Mouse (Mus musculus) heart, adult 9 months (tissue): ENCODE results near the gene Calcrl.

Experiments
- DNase-seq, 2 experiments: peaks; one replicate each; pipeline ENCODE4 v3.0.0; 2022; ENCODE audit warnings: low spot score in 2 of 2

Calcrl gene

GRCm38 (mm10) chr2:84425138-84425537 lies at the start of gene Calcrl:
Calcrl (minus strand) TSS chr2:84425411.
- DNase-seq, result peak; percentile 87 to 92

DNA sequence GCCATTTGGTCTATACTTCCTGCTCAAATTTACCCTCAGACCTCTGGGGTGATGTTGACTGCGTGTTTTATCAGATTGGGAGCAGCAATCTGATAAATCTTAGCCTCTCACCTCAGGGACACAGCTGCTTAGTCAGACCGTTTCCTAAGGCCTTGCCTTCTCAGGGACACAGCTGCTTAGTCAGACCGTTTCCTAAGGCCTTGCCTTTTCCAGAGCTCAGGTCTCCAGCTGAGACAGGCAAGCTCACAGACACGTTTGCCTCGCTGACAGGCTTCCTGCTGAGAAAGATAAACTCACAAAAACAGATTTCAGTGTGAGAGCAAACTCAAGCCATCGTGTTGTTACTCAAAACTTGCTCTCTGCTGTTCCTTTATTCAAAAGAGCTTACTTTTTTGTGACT lies 49.4 kb upstream of the Calcrl start:
- DNase-seq, result peak in 1 of 2 experiments; percentile 39

DNA sequence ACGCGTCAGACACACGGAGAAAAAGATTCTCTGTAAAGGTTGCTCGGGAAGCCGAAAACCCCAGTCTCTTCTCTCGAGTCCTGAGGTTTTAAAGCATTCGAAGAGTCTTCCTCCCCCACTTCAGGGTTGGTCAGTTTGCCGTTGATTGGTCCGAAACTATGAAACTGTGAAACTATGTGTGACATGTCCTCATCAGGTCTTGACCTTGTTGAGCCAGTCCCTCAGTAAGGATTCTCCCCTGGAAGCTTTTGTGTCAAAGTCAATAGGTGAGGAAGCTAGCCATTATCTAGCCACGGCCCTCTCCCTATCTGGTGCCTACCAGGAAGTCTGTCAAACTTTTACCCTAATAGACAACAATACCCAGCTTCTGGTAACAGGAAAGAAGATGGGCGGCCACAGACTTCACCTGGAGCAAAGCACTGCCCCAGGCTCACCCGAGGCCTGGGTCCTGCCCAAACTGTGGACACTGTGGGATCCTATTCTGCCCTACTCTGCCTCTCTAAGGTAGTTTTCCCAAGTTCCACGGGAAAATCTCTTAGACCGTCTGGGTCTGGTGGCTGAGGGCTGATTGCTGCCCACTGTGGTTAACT lies 48.8 kb upstream of the Calcrl start:
- no peak for DNase-seq

DNA sequence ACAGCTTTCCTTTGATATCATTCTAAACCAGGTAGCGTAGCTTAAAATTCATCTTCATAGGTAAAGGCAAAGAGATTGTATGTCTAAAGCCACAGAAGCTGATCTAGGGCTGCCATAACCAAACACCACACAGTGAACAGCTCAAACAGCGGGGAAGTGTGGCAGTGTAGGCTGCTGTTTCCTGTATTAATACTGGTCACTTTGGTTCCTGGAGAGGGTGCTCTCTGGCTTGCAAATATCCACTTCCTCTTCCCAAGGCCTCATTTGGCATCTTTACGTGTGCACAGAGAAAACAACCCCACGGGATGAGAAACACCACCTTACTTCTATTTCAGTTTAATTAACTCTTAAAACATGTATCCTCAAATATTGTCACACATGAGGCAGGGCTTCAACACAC lies 42.2 kb upstream of the Calcrl start:
- no peak for DNase-seq

DNA sequence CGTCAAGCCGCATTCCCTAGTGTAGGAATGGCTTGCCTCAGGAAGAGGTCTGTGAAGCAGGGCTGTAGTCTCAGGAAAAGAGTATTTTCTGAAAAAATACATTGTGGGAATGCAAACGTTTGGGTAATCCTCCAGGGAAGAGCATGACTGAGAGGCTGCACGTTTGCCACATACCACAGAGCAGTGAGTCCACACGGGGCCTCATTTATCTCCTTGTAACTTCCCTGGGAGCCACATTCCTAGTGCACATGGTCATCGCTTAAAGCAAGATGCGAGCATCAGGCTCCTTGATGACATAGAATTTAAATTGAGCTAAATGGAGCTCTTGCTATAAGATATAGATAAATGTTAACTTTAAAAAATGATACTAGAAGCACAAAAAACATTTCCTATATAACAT lies 39.7 kb upstream of the Calcrl start:
- DNase-seq, result no peak

DNA sequence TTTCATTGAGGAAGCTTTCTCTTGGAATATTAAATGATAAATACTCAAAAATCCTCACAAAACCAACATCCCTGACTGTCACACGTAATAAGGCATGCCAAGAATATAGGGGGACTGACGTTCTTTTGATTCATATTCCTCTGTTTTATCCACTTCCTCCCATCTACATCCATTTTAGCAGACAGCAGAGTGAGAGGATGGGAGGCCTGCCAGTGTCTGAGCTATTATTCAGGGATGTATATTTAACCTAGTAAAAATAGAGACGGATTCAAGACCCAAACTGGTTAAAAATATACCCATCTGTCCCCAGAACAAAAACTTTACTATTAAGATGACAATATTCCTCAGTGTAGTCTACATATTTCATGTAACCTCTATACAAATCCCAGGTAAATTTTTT lies 37.2 kb upstream of the Calcrl start:
- DNase-seq, result no peak

- DNase-seq, result peak; percentile 50 to 53
Measured at GRCm38 (mm10) chr2:84459651-84460177, 34.5 kb upstream of the Calcrl start.

DNA sequence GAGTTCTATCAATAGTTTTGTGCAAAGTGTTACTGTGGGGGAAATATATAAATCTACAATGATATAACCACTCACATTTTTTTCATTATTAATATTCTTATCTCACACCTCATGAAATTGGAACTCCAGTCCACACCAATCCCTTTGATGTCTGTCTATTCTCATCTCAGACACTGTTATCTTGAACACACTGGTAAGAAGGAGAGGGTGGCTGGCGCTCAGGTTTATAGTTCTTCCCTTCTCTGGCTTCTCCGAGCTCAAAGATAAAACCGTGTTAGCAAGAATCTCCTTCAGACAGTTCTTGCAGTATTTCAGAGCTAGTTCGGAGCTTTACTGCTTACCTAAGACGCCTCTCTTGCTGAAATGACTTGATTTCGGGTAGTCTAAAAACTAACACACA lies 32.0 kb upstream of the Calcrl start:
- DNase-seq, result no peak

DNA sequence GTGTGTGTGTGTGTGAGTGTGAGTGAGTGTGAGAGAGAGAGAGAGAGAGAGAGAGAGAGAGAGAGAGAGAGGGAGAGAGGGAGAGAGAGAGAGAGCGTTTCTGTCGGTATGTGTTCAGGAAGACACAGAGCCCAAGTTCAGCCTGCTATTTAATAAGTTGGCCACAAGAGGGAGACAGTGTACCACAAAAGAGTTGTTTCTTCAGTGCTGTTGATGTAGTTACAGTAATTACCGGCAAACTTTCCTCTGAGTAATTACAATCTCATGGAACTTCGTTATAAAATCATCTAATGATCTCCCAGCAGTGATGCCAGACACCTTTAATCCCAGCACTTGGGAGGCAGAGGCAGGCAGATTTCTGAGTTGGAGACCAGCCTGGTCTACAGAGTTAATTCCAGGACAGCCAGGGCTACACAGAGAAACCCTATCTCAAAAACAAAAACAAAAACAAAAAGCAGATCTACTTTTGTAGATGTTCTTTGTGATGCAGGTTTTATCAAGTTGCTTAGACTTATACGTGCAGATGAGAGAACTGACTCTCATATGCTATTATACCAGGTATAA lies 30.1 kb upstream of the Calcrl start:
- peak; percentile 44 to 77 for DNase-seq

GRCm38 (mm10) chr2:84454551-84455235 lies 29.5 kb upstream of the Calcrl start:
- no peak for DNase-seq

DNA sequence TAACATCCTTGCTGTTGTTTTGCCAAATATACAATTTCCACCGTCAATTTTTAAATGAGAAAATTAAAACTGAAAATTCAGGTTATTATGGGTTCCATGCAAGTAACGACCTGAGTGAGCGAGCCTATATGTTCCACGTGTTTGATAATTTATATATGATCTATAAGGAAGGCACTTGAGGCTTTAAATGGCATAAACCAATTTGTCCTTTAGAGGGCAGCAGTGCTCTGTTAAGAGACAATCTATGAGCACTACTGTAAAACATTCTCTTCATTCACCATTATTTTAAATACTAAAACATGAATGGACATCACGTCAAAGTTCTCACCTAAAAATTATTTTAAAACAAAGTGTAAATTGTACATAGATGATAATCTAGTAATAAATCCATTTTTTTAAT lies 28.8 kb upstream of the Calcrl start:
- no peak for DNase-seq

DNA sequence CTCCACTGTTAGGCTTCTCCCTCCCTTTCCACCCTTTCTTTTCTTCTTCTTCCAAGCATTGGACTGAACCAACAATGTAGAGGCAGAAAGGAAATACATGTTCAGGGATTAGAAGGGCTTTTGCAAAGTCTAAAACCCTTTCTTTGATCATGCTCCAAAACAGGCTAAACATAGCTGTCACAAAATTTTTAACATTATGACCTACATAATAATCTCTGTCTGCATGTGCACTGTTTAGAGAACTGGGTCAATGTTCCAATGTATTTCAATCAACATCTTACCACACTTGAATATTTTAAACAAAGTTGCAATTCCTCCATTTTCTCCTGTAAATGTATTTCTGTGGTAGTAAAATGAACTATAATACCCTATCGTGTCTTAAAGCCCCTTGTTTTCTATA lies 20.3 kb upstream of the Calcrl start:
- no peak for DNase-seq

DNA sequence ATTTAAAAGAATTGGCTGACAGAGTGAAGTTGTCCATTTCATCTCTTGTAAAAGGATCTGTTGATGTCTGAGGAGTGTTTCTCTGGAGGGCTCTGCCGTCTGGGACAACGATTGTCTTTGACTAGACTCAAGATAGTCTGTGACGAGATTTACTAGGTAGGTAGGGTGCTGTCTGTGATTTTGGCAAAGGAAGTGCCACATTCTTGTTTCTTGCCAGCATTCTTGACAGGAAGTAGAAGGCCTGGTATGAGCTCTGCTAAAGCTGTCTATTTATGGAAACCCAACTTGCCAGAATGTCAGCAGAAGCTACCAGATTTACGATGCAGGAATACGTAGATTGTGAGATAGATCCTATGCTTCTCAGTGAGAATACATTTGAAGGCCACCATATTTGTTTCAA lies 16.7 kb upstream of the Calcrl start:
- DNase-seq, result peak; percentile 22 to 47

GRCm38 (mm10) chr2:84429724-84430123 lies 4.5 kb upstream of the Calcrl start:
- peak in 1 of 2 experiments; percentile 54 for DNase-seq

GRCm38 (mm10) chr2:84428836-84429235 lies 3.6 kb upstream of the Calcrl start:
- no peak for DNase-seq

GRCm38 (mm10) chr2:84426531-84426930 lies 1.3 kb upstream of the Calcrl start:
- no peak for DNase-seq

- DNase-seq, result peak in 1 of 2 experiments; percentile 24
Measured at GRCm38 (mm10) chr2:84416501-84416900, 8.7 kb downstream of the Calcrl start.

- no peak for DNase-seq
Measured at GRCm38 (mm10) chr2:84409796-84410592, 15.2 kb downstream of the Calcrl start.

- DNase-seq, result no peak
Measured at GRCm38 (mm10) chr2:84404834-84405233, 20.4 kb downstream of the Calcrl start.

GRCm38 (mm10) chr2:84402713-84403112 lies 22.5 kb downstream of the Calcrl start:
- DNase-seq, result no peak

DNA sequence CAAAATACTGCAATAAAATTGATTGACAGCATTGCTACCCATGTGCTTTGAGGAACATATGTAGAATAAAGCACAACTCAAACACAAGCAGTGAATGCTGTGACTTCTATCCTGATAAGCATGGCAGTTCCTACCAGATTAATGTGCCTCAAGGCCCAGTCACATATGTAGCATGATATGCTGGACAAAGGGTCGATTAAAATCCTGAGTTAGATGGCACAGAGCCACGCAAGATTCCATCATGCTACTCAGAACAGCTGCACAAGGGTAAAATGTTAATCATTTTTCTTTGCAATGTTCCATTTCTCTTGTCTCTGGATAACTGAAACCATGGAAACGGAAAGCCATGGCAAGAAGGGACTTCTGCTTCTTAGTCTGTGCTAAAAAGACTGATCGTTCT lies 28.7 kb downstream of the Calcrl start:
- no peak for DNase-seq

DNA sequence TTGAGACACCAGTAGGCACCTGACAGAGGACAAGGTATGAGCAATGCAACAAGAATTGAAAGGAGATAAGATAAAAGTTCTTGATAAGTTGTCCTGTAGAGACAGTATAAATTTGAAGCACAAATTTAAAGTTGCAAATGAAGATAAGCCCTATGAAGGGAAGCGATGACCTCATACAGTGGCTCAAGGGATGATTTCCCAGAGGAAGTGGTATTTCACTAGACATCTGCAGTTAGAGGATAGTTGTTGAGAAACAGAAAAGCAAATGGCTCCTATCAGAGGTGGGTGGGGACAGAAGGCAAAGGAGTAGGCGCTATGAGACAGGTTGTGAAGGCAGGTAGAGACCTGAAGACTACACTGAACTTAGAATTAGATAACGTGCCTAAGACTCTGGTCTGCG lies 32.0 kb downstream of the Calcrl start:
- DNase-seq, result peak; percentile 48 to 52
